ENCODE assay signal across 29 mouse cellular contexts in the genomic region with DNA sequence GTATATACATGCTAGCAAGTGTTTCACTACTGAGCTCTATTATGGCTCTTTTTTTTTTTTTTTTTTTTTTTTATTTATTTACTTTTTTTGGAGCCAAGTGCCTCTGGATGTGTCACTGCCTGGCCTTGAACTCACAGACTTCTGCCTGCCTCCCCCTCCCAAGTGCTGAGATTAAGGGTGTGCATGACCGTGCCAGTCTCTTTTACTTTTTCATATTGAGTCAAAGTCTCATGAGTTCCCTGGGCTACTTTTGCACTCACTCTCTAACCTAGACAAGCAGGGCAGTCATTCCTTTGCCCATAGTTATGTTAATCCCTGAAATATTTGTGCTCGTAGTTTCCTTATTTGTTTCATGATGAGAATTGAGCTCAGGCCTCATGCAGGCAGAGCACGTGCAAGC. TPM values are rescaled to one million over a fixed set of nuclear protein-coding genes. Genes with fewer than 3 reads are reported as not detected.
"Had no signal": no experiment of that assay in that cellular context is flagged by ENCODE, and none has a peak within 500 bp of the region (broad histone marks: within the 10 kb centered on the region; RNA-seq: fewer than 3 reads in every experiment).

No protein-coding gene starts in this region.

- H3K4me3 ChIP-seq: gastrocnemius, adult 2 months; heart, adult 2 months; heart, embryonic 13.5 days; heart, embryonic 15.5 days; hindbrain, embryonic 10.5 days; hindbrain, embryonic 12.5 days; intestine, embryonic 15.5 days; kidney, embryonic 15.5 days; limb, embryonic 13.5 days; limb, embryonic 15.5 days; liver, embryonic 12.5 days had no signal

- DNase-seq: gastrocnemius, adult 2 months; gastrocnemius, postnatal 10 days; gastrocnemius, postnatal 25 days; heart, adult 2 months; heart, postnatal 14 days; heart, postnatal 4 days; kidney, adult 18-20 months; kidney, adult 8-10 months; kidney, postnatal 14 days; kidney, postnatal 36 days; layer of hippocampus, adult 9-11 months; layer of hippocampus, postnatal 36 days; left cerebral cortex, postnatal 4 days had no signal

- H3K4me2 ChIP-seq: heart, embryonic 11.5 days; heart, embryonic 13.5 days; heart, embryonic 15.5 days; hindbrain, embryonic 12.5 days; hindbrain, embryonic 14.5 days; intestine, embryonic 15.5 days; kidney, embryonic 15.5 days; limb, embryonic 13.5 days; limb, embryonic 15.5 days; liver, embryonic 12.5 days had no signal

- H3K9me3 ChIP-seq: heart, embryonic 13.5 days; heart, embryonic 15.5 days; hindbrain, embryonic 10.5 days; hindbrain, embryonic 12.5 days; intestine, embryonic 15.5 days; kidney, embryonic 15.5 days; limb, embryonic 13.5 days; limb, embryonic 15.5 days; liver, embryonic 12.5 days had no signal

- H3K4me1 ChIP-seq: heart, embryonic 15.5 days; hindbrain, embryonic 10.5 days; hindbrain, embryonic 12.5 days; kidney, embryonic 15.5 days; limb, embryonic 13.5 days; limb, embryonic 15.5 days had no signal

- ATAC-seq: hindbrain, embryonic 16.5 days; inflammation-experienced regulatory T-cells, adult 6 months; intestine, embryonic 15.5 days; liver, embryonic 12.5 days had no signal

- H3K9ac ChIP-seq: heart, embryonic 13.5 days; heart, embryonic 15.5 days; hindbrain, embryonic 12.5 days; hindbrain, embryonic 14.5 days; intestine, embryonic 15.5 days; kidney, embryonic 15.5 days; limb, embryonic 13.5 days; limb, embryonic 15.5 days; liver, embryonic 12.5 days; liver, embryonic 14.5 days had no signal

- H3K27me3 ChIP-seq: heart, embryonic 13.5 days; heart, embryonic 15.5 days; hindbrain, embryonic 12.5 days; intestine, embryonic 15.5 days; kidney, embryonic 15.5 days; limb, embryonic 13.5 days; limb, embryonic 15.5 days; liver, embryonic 12.5 days had no signal

- H3K27ac ChIP-seq: gastrocnemius, adult 2 months; heart, adult 2 months; heart, embryonic 13.5 days; heart, embryonic 15.5 days; hindbrain, embryonic 10.5 days; hindbrain, embryonic 12.5 days; hindbrain, embryonic 14.5 days; intestine, embryonic 15.5 days; kidney, embryonic 15.5 days; kidney, postnatal 0 days; limb, embryonic 13.5 days; limb, embryonic 15.5 days; liver, embryonic 12.5 days; liver, embryonic 14.5 days had no signal

RNA-seq across cellular contexts. Expression of gene Ttll13, which starts 35.5 kb away (rescaled TPM):
- total RNA-seq: gastrocnemius, postnatal 25 days; granulocyte monocyte progenitor cell, adult 5-6 weeks had no signal
- polyA plus RNA-seq: inflammation-experienced regulatory T-cells, adult 6 months had no signal
